Mouse (Mus musculus) kidney, embryonic 14.5 days (tissue): Measurements from ENCODE around the gene Icosl. TPM values are rescaled to one million over a fixed set of nuclear protein-coding genes. Genes with fewer than 3 reads are reported as not detected.
"Not testable (repeated sequence)": the region's sequence is repeated elsewhere in the genome, so short reads cannot be mapped to it uniquely, and the experiment has no call there.

Experiments used
- ATAC-seq: fragments of 200-750 bp; cut with Nextera tagmentation; 2 replicates; pipeline ENCODE4 v1.8.0; 2017; ENCODE audit warnings: moderate number of reproducible peaks, mild to moderate bottlenecking, moderate TSS enrichment, moderate library complexity; ENCODE audit not compliant: low FRiP score, low TSS enrichment
- H3K27ac ChIP-seq: fragments of 300-500 bp; sonication (generic); 2 replicates; pipeline ENCODE4 v1.5.1; 2014; ENCODE audit warnings: low read depth, mild to moderate bottlenecking, low read length, moderate library complexity, mixed read lengths
- H3K27me3 ChIP-seq: fragments of 300-500 bp; sonication (generic); 2 replicates; pipeline ENCODE4 v1.6.1; 2014; ENCODE audit warnings: mild to moderate bottlenecking, low read length; ENCODE audit not compliant: control insufficient read depth, insufficient read depth
- H3K36me3 ChIP-seq: fragments of 300-500 bp; sonication (generic); 2 replicates; pipeline ENCODE4 v1.6.1; 2014; ENCODE audit warnings: low read length, mixed read lengths; ENCODE audit not compliant: control insufficient read depth, insufficient read depth
- H3K4me1 ChIP-seq: fragments of 300-500 bp; sonication (generic); 2 replicates; pipeline ENCODE4 v1.6.1; 2014; ENCODE audit warnings: low read length, mixed read lengths; ENCODE audit not compliant: control insufficient read depth, insufficient read depth
- H3K4me2 ChIP-seq: fragments of 300-500 bp; sonication (generic); replicated peaks from 2 replicates; pipeline ENCODE4 v1.6.1; 2014; ENCODE audit warnings: low read depth, mild to moderate bottlenecking, low read length
- H3K4me3 ChIP-seq: fragments of 300-500 bp; sonication (generic); 2 replicates; pipeline ENCODE4 v1.5.1; 2014; ENCODE audit warnings: mild to moderate bottlenecking, low read length
- H3K9ac ChIP-seq: fragments of 300-500 bp; sonication (generic); 2 replicates; pipeline ENCODE4 v1.6.1; 2014; ENCODE audit warnings: low read depth, mild to moderate bottlenecking, low read length, moderate library complexity
- H3K9me3 ChIP-seq: fragments of 300-500 bp; sonication (generic); 2 replicates; pipeline ENCODE4 v1.6.1; 2016; ENCODE audit warnings: low read length; ENCODE audit not compliant: control insufficient read depth
- WGBS: fragments of 180-500 bp; shearing (Covaris S2); extraction: QIAGEN DNeasy Blood & Tissue Kit; methylation state at CpG from one replicate; pipeline ENCODE4 v1.1.7; 2014; 5-methylcytosine and 5-hydroxymethylcytosine counted together
- polyA plus RNA-seq: library from polyadenylated mRNA; unstranded; fragments of >200 nt; fragmentation: Nextera tagmentation; extraction: Ambion mirVana; gene quantifications from 2 replicates; pipeline ENCODE4 v1.2.1, GENCODE M21; 2014

The Icosl gene
- polyA plus RNA-seq, 1 experiment from 2014 or later, result 4.8 TPM

DNA sequence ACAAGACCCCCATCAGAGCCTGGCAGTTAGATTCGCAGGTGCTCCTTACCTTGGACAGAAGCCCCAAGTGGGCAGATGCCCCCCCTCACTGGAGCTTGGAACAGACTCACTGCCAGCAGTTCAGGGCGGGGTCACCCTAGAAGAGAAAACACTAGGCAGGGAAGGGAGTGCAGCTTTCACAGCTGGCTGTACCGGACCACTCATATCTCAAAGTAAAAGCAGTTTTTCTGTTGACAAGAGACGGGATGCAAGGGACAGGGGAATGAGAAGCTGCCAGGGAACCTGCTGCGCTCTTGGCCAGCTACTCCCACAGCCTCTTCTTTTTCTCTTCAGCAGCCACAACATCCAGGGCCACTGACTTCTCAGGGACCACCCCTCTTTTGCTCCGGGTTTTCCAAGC lies 55.0 kb downstream of the Icosl start:
- H3K4me3 ChIP-seq, H3K36me3 ChIP-seq, H3K4me1 ChIP-seq, H3K9me3 ChIP-seq, H3K4me2 ChIP-seq, H3K9ac ChIP-seq, H3K27me3 ChIP-seq, H3K27ac ChIP-seq, ATAC-seq: not testable (repeated sequence)
- 13% methylated on average over 6 of the region's 6 CpGs for WGBS

DNA sequence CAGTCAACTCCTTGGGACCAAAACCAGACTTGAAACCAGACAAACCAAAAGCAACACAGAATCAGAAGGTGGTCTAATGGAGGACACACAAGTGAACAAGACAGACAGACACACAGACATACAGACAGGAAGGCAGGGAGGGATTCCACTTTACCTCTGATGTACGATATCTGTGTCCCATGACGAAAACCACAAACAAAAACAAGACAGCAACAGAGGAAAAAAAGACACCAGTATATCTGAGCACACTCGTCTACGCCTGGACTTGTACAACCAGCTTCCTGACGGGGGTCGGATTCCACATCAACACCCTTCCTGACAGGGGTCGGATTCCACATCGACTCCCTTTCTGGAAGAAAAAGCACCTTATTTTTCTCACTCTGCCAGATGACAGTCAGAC lies 56.0 kb downstream of the Icosl start:
- not testable (repeated sequence) for H3K27ac ChIP-seq, ATAC-seq, H3K9ac ChIP-seq, H3K4me3 ChIP-seq, H3K4me1 ChIP-seq, H3K36me3 ChIP-seq, H3K9me3 ChIP-seq, H3K27me3 ChIP-seq, H3K4me2 ChIP-seq
- 37% methylated on average over 8 of the region's 8 CpGs for WGBS

DNA sequence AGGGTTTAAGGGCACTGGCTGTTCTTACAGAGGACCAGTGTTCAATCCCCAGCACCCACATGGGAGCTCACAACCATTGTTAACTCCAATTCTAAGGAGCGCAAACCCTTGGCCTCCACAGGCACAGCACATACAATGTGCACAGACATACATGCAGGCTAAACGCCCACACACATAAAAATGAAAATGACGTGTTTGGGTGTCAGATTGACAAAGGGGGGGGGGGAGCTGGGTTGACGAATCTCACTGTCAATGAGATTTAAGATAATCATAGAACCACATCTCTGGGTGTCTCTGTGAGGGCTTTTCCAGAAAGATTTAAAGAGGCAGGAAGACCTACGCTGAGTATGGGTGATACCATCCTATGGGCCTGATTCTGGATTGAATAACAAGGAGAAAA lies 57.2 kb downstream of the Icosl start:
- Histone ChIP-seq H3K9me3 (no peaks in the 10 kb centered on the region), H3K27me3 (no peaks in the 10 kb centered on the region), H3K9ac (no peak overlapping the region), H3K4me1 (0 out of 2 replicates have a peak, but pooled peaks cover 2% of the 10 kb centered on the region), H3K4me3 (no peak overlapping the region), H3K27ac (no peak overlapping the region), H3K4me2 (no peak overlapping the region), H3K36me3 (no peaks in the 10 kb centered on the region)
- WGBS, result 89% methylated on average over 5 of the region's 5 CpGs
- ATAC-seq, result no peak

GRCm38 (mm10) chr10:78127046-78127870 lies 58.2 kb downstream of the Icosl start:
- Histone ChIP-seq H3K9me3 (no peaks in the 10 kb centered on the region), H3K27me3 (no peaks in the 10 kb centered on the region), H3K4me1 (0 out of 2 replicates have a peak, but pooled peaks cover 2% of the 10 kb centered on the region), H3K9ac (no peak overlapping the region), H3K27ac (no peak overlapping the region), H3K4me2 (no peak overlapping the region), H3K4me3 (no peak overlapping the region), H3K36me3 (no peaks in the 10 kb centered on the region)
- no peak for ATAC-seq
- WGBS, result 74% methylated on average over 9 of the region's 9 CpGs

DNA sequence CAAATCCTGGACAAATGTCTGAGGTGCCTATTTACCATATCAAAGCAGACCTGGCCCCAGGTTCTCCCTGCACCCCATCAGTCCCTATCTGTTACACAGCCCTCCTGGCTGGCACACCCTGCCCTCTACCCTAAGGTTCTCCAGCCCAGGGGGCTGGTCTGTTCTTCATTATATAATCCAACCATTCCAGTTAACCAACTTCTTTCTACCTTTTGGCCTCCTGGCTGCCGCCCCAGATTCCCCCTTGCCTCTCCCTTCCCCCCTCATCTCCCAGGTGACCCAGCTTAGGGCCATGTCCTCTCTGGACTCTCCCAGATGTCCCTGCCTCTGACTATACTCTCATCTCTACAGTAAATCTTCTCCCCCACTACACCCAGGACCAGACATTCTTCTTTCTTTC lies 58.8 kb downstream of the Icosl start:
- no peaks in the 10 kb centered on the region for H3K27me3 ChIP-seq
- H3K4me1 ChIP-seq, result 0 out of 2 replicates have a peak, but pooled peaks cover 2% of the 10 kb centered on the region
- H3K4me2 ChIP-seq, result no peak overlapping the region
- ATAC-seq, result no peak
- H3K27ac ChIP-seq, result no peak overlapping the region
- H3K9me3 ChIP-seq, result no peaks in the 10 kb centered on the region
- no peak overlapping the region for H3K9ac ChIP-seq
- H3K36me3 ChIP-seq, result no peaks in the 10 kb centered on the region
- WGBS, result 67% methylated on average over 1 of the region's 1 CpGs
- H3K4me3 ChIP-seq, result no peak overlapping the region

DNA sequence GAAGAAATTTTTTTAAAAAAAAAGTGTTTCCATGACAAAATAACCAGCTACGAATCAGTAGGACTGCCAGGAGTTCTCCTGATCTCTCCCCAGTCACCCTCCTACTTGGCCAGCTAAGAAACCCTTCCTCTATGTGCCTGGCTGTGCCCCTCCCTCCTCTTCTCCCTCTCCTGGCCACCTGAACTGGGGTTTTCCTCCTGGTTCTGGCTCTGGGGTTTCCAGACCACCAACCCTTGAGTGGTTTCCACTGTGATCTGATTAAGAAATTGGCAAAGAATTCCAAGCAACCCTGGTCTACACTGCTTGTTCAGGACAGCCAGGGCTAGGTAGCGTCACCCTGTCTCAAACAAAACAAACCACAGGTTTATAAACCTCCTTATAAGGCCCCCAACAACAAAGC lies 59.5 kb downstream of the Icosl start:
- 96% methylated on average over 2 of the region's 2 CpGs for whole genome bisulfite sequencing
- no peaks in the 10 kb centered on the region for H3K36me3 ChIP-seq
- H3K9me3 ChIP-seq, result no peaks in the 10 kb centered on the region
- no peak overlapping the region for H3K4me3 ChIP-seq
- no peak overlapping the region for H3K4me2 ChIP-seq
- no peaks in the 10 kb centered on the region for H3K27me3 ChIP-seq
- no peak for ATAC-seq
- H3K27ac ChIP-seq, result no peak overlapping the region
- H3K4me1 ChIP-seq, result 0 out of 2 replicates have a peak, but pooled peaks cover 2% of the 10 kb centered on the region
- H3K9ac ChIP-seq, result no peak overlapping the region

DNA sequence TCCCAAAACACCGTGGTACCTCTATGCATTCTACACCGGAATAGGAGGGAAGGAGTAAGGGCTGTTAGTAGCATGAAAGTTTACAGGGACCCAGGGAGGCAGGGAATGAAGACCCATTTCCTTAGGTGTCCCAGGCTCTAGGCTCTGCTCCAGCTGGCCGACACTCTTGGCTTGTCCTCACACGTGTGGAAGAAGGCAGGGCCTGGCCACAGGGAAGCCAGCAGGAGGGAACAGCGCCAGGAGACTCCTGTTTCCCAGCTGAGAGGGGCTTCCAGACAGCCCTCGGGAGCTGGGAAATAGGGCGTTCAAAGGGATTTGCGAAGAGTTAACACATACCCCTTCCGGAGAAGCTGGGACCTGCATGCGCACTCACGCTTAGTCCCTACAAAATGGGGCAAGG lies 60.3 kb downstream of the Icosl start:
- peaks cover 1% of the 10 kb centered on the region for H3K4me1 ChIP-seq
- no peaks in the 10 kb centered on the region for H3K27me3 ChIP-seq
- H3K36me3 ChIP-seq, result no peaks in the 10 kb centered on the region
- WGBS, result 57% methylated on average over 11 of the region's 11 CpGs
- H3K9ac ChIP-seq, result no peak overlapping the region
- H3K27ac ChIP-seq, result no peak overlapping the region
- H3K9me3 ChIP-seq, result no peaks in the 10 kb centered on the region
- no peak overlapping the region for H3K4me3 ChIP-seq
- H3K4me2 ChIP-seq, result no peak overlapping the region
- no peak for ATAC-seq

DNA sequence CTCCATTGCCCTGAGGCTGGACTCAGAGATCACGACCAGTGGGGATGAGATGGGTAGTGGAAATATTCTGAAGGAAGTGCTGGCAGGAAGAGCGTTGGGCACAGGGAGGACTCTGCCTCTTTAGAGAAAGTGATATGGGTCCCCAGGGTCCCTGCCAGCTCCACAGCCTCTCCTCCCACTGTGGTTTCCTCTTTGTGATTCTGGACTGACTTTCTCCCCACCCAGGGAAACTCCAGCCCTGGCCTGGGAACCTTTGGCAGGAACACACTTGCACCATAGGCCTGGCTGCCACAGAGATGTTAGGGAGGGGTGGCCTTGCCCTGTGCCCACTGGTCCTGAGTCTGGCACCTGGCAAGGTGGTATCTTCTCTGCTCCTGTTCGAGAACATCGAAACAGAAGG lies 60.9 kb downstream of the Icosl start:
- H3K4me2 ChIP-seq, result no peak overlapping the region
- H3K4me3 ChIP-seq, result no peak overlapping the region
- H3K9ac ChIP-seq, result peak overlapping the region; percentile 24; the same call in 1 of the 2 replicates
- no peak overlapping the region for H3K27ac ChIP-seq
- H3K27me3 ChIP-seq, result no peaks in the 10 kb centered on the region
- no peak for ATAC-seq
- WGBS, result 74% methylated on average over 4 of the region's 4 CpGs
- peaks cover 7% of the 10 kb centered on the region for H3K4me1 ChIP-seq
- H3K36me3 ChIP-seq, result no peaks in the 10 kb centered on the region
- H3K9me3 ChIP-seq, result no peaks in the 10 kb centered on the region
